Mouse (Mus musculus) stomach, adult 2 months (tissue): ENCODE results near the gene Olfr571. TPM values are rescaled to one million over a fixed set of nuclear protein-coding genes. Genes with fewer than 3 reads are reported as not detected.

Source experiments
- polyA plus RNA-seq: library from polyadenylated mRNA; depleted of rRNA; stranded (reverse); fragments of >200 nt; gene quantifications from 2 replicates; pipeline ENCODE4 v1.2.3, GENCODE M21; 2012; rRNA removed

Gene Olfr571
- not detected in 2 replicates for polyA plus RNA-seq

GRCm38 (mm10) chr7:102917032-102917875 is at the start of gene Olfr571:
TSS of gene Olfr571 (minus strand) at chr7:102917536.

GRCm38 (mm10) chr7:102962360-102962759 is 45.0 kb upstream of the Olfr571 start, which contains the start of gene Olfr576:
TSS of gene Olfr576 (plus strand) at chr7:102962660.

GRCm38 (mm10) chr7:102958593-102958992 is 41.3 kb upstream of the Olfr571 start, which contains the start of gene Olfr575:
TSS of gene Olfr575 (minus strand) at chr7:102958775.

DNA sequence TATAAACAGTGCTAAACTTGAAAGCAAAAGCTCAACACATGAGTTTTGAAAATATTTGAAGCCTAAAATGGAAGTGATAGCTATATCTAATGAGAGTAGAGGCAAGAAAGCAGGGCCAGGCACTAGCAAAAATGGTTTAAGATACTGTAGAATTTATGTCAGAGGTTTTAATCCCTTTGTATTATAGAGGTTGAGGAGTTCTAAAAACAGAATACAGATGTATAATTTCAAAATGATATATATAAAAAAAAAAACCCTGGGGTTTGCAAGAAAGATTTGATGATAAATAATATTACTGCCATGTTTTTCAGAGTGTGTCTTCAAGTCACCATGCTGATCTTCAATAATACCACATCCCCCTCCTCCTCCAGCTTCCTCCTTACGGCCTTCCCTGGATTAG is 30.8 kb upstream of the Olfr571 start, which contains the start of gene Olfr574:
Olfr574 (plus strand) TSS at position 301 of the 400 bp plus-strand sequence.

DNA sequence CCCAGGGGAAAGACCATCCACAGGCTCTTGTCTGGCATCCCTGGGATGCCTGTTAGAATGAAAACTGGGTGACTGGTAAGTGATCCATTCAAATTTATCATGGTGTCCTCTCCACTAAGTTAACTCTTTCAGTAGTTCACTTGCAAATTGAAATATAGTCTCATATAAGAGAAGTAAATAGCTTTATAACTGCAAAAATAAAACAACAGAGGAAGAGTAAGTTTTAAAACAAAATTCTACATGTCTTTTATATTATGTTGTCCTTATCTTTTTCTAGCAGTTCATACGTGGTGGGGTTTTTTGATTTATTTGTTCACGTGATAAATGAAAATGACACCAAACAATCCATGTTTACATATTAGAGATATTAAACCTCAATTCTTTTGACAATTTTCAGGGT is 25.1 kb upstream of the Olfr571 start, which contains the start of gene Olfr573-ps1:
Olfr573-ps1 (minus strand) TSS at position 101 of the 400 bp plus-strand sequence.

GRCm38 (mm10) chr7:102924109-102924508 is 6.8 kb upstream of the Olfr571 start, which contains the start of gene Olfr572:
TSS of gene Olfr572 (plus strand) at chr7:102924409.

GRCm38 (mm10) chr7:102890782-102891181 is 26.6 kb downstream of the Olfr571 start, which contains the start of gene Olfr569:
TSS of gene Olfr569 (minus strand) at chr7:102890882.

DNA sequence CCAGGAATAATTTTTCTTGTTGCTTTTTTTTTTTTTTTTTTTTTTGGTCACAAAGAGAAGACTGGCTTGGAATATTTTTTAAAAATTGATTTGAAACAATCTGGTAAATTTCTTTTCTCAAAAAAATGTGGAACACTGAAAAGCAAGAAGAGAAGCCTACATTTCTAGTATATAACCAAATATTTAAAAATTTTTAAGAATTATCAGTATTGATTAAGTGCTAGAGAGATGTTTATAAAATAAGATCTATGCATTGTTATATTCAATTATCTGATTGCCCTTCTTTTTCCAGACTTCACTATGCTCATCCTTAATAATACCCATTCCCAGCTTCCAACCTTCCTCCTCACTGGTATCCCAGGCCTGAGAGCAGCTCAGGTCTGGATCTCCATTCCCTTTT is 40.5 kb downstream of the Olfr571 start, which contains the start of gene Olfr568:
Olfr568 (plus strand) TSS at position 301 of the 400 bp plus-strand sequence.

DNA sequence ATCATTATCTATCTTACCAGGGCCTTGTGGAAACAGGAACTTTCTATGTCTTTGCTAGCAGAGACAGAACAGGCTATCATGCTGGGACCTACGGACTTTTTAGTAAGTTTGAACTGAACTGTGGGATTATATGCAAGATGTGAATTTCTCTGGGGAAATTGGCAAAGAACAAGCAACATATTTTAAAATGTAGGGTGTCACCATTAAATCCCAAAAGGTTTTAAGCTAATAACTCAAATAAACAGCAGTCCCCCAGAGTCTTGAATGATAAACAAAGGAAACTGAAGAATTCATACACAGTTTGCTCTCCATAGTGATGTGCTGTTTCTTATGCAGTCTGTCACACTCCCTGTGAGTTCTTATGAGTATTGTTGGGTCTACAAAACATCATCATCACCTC is 58.7 kb downstream of the Olfr571 start, which contains the start of gene Olfr566:
Olfr566 (minus strand) TSS at position 101 of the 400 bp plus-strand sequence.

Other genes starting within 250 kb of the Olfr571 start
- gene Trim68, start 230.2 kb downstream of the Olfr571 start, polyA plus RNA-seq: 2.8 and 3.8 TPM in 2 replicates
- gene Olfr557, start 221.6 kb downstream of the Olfr571 start, polyA plus RNA-seq: not detected in 2 replicates
- gene Olfr558, start 215.3 kb downstream of the Olfr571 start, polyA plus RNA-seq: 0.15 and 0.35 TPM in 2 replicates
- 0.15 TPM in 1 of 2 replicates, not detected in the other for gene Olfr33, start 198.5 kb downstream of the Olfr571 start, polyA plus RNA-seq
- gene Olfr559, start 190.0 kb downstream of the Olfr571 start, polyA plus RNA-seq: not detected in 2 replicates
- not detected in 2 replicates for gene Olfr560, start 158.2 kb downstream of the Olfr571 start, polyA plus RNA-seq
- gene Olfr78, start 158.1 kb downstream of the Olfr571 start, polyA plus RNA-seq: 0.41 and 0.78 TPM in 2 replicates
- not detected in 2 replicates for gene Olfr561, start 146.3 kb downstream of the Olfr571 start, polyA plus RNA-seq
- gene Olfr564, start 114.1 kb downstream of the Olfr571 start, polyA plus RNA-seq: not detected in 2 replicates
- not detected in 2 replicates for gene Olfr566, start 58.8 kb downstream of the Olfr571 start, polyA plus RNA-seq
- not detected in 2 replicates for gene Olfr568, start 40.4 kb downstream of the Olfr571 start, polyA plus RNA-seq
- not detected in 2 replicates for gene Olfr569, start 26.7 kb downstream of the Olfr571 start, polyA plus RNA-seq
- not detected in 2 replicates for gene Olfr570, start 23.0 kb downstream of the Olfr571 start, polyA plus RNA-seq
- gene Olfr572, start 6.9 kb upstream of the Olfr571 start, polyA plus RNA-seq: not detected in 2 replicates
- gene Olfr573-ps1, start 25.0 kb upstream of the Olfr571 start, polyA plus RNA-seq: not detected in 2 replicates
- not detected in 2 replicates for gene Olfr574, start 30.9 kb upstream of the Olfr571 start, polyA plus RNA-seq
- not detected in 2 replicates for gene Olfr575, start 41.2 kb upstream of the Olfr571 start, polyA plus RNA-seq
- not detected in 2 replicates for gene Olfr576, start 45.1 kb upstream of the Olfr571 start, polyA plus RNA-seq
- gene Olfr577, start 58.4 kb upstream of the Olfr571 start, polyA plus RNA-seq: not detected in 2 replicates
- gene Olfr578, start 71.8 kb upstream of the Olfr571 start, polyA plus RNA-seq: not detected in 2 replicates
- gene Olfr582, start 120.5 kb upstream of the Olfr571 start, polyA plus RNA-seq: not detected in 2 replicates
- not detected in 2 replicates for gene Olfr583, start 133.8 kb upstream of the Olfr571 start, polyA plus RNA-seq
- gene Olfr584, start 164.3 kb upstream of the Olfr571 start, polyA plus RNA-seq: not detected in 2 replicates
- not detected in 2 replicates for gene Olfr585, start 180.2 kb upstream of the Olfr571 start, polyA plus RNA-seq
- not detected in 2 replicates for gene Olfr586, start 208.1 kb upstream of the Olfr571 start, polyA plus RNA-seq
- gene Olfr588-ps1, start 223.3 kb upstream of the Olfr571 start, polyA plus RNA-seq: not detected in 2 replicates
- not detected in 2 replicates for gene Olfr589, start 238.8 kb upstream of the Olfr571 start, polyA plus RNA-seq